Mouse (Mus musculus) forebrain, embryonic 10.5 days (tissue): ENCODE results near the gene Olfr1404. TPM values are rescaled to one million over a fixed set of nuclear protein-coding genes. Genes with fewer than 3 reads are reported as not detected.

ENCODE experiments used
- polyA plus RNA-seq: library from polyadenylated mRNA; unstranded; fragments of >200 nt; fragmentation: Nextera tagmentation; extraction: Ambion mirVana; gene quantifications from 2 replicates; pipeline ENCODE4 v1.2.1, GENCODE M21; 2016

Gene Olfr1404
- polyA plus RNA-seq, 1 experiment from 2014 or later = not detected

Other genes with a start within 250 kb of the Olfr1404 start
- not detected in 2 replicates for gene Olfr1408, start 75.0 kb upstream of the Olfr1404 start, polyA plus RNA-seq
- not detected in 2 replicates for gene Olfr1406, start 21.8 kb upstream of the Olfr1404 start, polyA plus RNA-seq
- not detected in 2 replicates for gene Olfr218, start 14.6 kb upstream of the Olfr1404 start, polyA plus RNA-seq
- gene Fcer1a, start 14.8 kb downstream of the Olfr1404 start, polyA plus RNA-seq = not detected in 2 replicates
- not detected in 2 replicates for gene Olfr418, start 53.6 kb downstream of the Olfr1404 start, polyA plus RNA-seq
- not detected in 2 replicates for gene Mptx2, start 65.4 kb downstream of the Olfr1404 start, polyA plus RNA-seq
- gene Ackr1, start 121.4 kb downstream of the Olfr1404 start, polyA plus RNA-seq = 0.95 and 1.1 TPM in 2 replicates
- gene Aim2, start 138.5 kb downstream of the Olfr1404 start, polyA plus RNA-seq = 4.8 and 6.4 TPM in 2 replicates
- gene Cadm3, start 155.3 kb downstream of the Olfr1404 start, polyA plus RNA-seq = 1.6 and 1.9 TPM in 2 replicates